Mouse (Mus musculus) retina, embryonic 14.5 days (tissue): ENCODE results near the gene Neu1.
"Not testable (repeated sequence)": the region's sequence is repeated elsewhere in the genome, so short reads cannot be mapped to it uniquely, and the experiment has no call there.

Source experiments
- DNase-seq: peaks from one replicate; pipeline ENCODE4 v3.0.0-alpha.2; 2015; ENCODE audit warnings: low spot score

Gene Neu1

DNA sequence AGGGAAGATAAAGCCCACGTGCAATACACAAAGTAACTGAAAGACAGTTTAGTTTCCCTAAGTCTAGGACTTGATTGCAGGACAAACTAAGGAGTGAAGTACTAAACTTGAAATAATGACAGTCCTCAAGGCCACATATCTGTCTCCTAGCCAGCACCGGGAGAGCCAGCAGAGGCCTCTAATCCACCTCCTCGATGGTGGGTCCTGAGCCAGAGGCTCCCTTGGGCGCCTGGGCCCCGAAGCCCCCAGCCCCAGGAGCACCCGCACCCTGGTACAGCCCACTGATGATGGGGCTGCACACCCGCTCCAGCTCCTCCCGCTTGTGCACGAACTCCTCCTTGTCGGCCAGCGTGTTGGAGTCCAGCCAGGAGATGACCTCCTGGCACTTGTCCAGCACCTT lies 38.8 kb downstream of the Neu1 start, which contains the start of gene Gm20481:
TSS of gene Gm20481 (plus strand) at position 91 of the 400 bp plus-strand sequence.
- not testable (repeated sequence) for DNase-seq

DNA sequence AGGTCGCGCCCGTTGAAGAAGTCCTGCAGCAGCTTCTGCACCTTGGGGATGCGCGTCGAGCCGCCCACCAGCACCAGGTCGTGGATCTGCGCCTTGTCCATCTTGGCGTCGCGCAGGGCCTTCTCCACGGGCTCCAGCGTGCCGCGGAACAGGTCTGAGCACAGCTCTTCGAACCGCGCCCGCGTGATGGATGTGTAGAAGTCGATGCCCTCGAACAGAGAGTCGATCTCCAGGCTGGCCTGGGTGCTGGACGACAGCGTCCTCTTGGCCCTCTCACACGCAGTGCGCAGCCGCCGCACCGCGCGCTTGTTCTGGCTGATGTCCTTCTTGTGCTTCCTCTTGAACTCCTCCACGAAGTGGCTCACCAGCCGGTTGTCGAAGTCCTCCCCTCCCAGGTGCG lies 39.8 kb downstream of the Neu1 start:
- DNase-seq = not testable (repeated sequence)

DNA sequence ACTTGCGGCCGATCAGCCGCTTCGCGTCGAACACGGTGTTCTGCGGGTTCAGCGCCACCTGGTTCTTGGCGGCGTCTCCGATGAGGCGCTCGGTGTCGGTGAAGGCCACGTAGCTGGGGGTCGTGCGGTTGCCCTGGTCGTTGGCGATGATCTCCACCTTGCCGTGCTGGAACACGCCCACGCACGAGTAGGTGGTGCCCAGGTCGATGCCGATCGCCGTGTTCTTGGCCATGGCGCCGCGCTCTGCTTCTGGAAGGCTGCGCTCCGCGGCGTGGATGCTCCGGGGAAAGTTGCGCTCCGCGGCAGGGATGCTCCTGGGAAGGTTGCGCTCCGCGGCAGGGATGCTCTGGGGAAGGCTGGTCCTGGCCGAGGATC lies 40.6 kb downstream of the Neu1 start:
- not testable (repeated sequence) for DNase-seq

DNA sequence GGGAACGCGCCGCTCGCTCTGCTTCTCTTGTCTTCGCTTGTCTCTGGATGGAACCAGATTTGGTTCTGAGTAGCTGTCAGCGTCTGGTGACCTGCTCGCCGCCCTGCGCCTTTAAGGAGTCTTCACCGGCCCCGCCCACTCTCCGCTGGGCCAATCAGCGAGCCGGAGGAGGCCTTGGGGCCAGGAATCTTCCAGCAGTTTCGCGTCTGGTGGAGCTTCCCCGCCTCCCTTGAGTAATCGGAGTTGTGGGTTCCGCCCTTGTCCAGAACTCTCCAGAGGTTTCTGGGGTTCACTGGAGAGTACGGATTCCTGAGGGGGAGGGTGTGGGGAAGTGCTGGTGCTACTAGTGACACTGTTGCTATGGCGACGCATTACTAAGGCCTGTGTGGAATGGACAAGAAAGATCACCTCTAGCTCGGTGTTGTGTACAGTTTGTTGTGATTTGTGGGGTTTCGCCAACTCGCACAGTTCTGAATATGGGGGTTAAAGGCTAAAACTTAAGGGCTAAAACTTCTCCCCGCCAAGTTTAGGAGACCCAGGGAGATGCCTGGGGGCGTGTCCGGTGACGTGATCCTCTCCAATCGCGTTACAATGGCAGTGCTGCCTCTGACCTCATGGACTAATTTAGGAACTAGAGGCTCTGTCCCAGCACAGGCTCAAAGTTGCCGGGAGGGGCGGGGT lies 41.2 kb downstream of the Neu1 start, which contains the start of the genes Hspa1a and Hspa1l:
TSS of gene Hspa1a (minus strand) at position 88 of the 681 bp plus-strand sequence.
TSS of gene Hspa1l (plus strand) at position 635 of the 681 bp plus-strand sequence.
- DNase-seq = peak; percentile 75

GRCm38 (mm10) chr17:34975581-34976492 lies 44.8 kb downstream of the Neu1 start:
- DNase-seq = no peak

GRCm38 (mm10) chr17:34977000-34977399 lies 45.9 kb downstream of the Neu1 start:
- no peak for DNase-seq

DNA sequence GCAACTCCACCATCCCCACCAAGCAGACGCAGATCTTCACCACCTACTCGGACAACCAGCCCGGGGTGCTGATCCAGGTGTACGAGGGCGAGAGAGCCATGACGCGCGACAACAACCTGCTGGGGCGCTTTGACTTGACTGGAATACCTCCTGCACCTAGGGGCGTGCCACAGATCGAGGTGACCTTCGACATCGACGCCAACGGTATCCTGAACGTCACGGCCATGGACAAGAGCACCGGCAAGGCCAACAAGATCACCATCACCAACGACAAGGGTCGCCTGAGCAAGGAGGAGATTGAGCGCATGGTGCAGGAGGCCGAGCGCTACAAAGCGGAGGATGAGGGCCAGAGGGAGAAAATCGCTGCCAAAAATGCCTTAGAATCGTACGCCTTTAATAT lies 47.2 kb downstream of the Neu1 start:
- no peak for DNase-seq

DNA sequence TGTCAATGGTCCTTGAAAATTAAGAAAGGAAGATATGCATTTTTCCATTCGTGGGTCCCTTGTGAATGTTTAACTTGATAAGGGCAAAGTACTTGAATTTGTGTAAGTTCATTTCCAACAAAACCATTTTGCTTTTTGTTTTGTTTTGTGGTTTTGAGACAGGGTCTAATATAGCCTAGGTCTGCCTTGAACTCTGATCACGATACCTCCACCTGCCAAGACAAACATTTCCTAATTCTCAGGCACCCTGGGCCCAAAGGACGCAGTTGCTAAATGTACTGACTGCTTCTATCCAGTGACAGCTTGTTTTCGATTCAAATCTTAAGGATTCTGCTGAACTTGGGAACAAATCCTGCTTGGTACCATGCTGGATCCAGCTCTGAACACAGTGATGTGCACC lies 48.6 kb downstream of the Neu1 start:
- DNase-seq = no peak

- peak; percentile 78 for DNase-seq
Observed at GRCm38 (mm10) chr17:34980655-34981054, 49.6 kb downstream of the Neu1 start.

GRCm38 (mm10) chr17:34981690-34982180 lies 50.7 kb downstream of the Neu1 start, which contains the start of gene Lsm2:
Gene Lsm2, plus strand, starts transcription at chr17:34981862.
- DNase-seq = peak; percentile 94

DNA sequence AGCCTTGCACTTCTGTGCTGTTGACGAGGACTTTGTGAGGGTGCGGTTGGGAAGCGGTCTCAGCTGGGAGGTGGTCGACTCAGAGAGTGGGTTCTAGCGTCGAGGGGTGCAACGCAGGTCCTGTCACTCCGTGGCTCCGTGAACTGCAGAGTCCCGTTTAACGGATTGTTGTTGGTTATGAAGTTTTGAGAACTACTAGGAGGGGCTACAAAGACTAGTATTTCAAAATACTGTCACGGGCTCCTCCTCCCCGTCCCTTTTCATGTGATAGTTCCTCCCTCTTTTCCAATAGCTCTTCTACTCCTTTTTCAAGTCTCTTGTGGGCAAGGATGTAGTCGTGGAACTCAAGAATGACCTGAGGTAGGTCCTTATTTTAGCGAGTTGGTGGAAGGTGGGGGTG lies 51.3 kb downstream of the Neu1 start:
- DNase-seq = no peak

DNA sequence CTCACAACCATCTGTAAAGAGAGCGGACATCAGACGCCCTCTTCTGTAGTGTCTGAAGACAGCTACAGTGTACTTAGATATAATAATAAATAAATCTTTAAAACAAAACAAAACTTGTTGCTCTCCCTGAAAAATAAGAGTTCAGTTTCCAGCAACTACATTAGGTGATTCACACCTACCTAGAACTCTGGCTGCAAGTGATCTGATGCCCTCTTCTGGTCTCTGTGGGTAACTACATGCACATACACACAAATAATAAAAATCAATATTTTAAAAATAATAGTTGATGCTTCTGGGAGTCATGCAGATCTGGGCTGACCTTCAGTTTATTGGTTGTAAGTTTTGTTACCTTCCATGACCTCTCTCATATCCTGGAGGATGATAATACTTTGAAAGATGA lies 53.2 kb downstream of the Neu1 start:
- DNase-seq = peak; percentile 65
